4 mouse cellular contexts compared by ENCODE assay signal in genomic region chr5:4168530-4168926, GRCm38 (mm10). TPM values are rescaled to one million over a fixed set of nuclear protein-coding genes. Genes with fewer than 3 reads are reported as not detected.
DNase-seq lines count a peak whose midpoint lies in the region; ATAC-seq and TF ChIP-seq lines count a peak whose summit lies in the region.
"Not testable (repeated sequence)": the region's sequence is repeated elsewhere in the genome, so short reads cannot be mapped to it uniquely, and the experiment has no call there.

No protein-coding gene starts in this region.

- not testable (repeated sequence) for H3K9ac ChIP-seq in hindbrain, embryonic 16.5 days (ENCODE audit: low read depth, low read length); midbrain, embryonic 12.5 days (replicated peaks); midbrain, embryonic 14.5 days (replicated peaks; ENCODE audit: low read length)

- ATAC-seq in hindbrain, embryonic 16.5 days = 0 out of 2 replicates have a peak, but pooled peaks have one; percentile 34
- ATAC-seq in midbrain, embryonic 12.5 days (ENCODE audit: low FRiP score, low read depth) = peak; percentile 65; the same call in 1 of the 2 replicates
- not testable (repeated sequence) for ATAC-seq in midbrain, embryonic 14.5 days (ENCODE audit: low FRiP score, low TSS enrichment)

- not testable (repeated sequence) for TF ChIP-seq CTCF in brain, embryonic 14.5 days (IDR thresholded peaks at IDR 0.05; ENCODE audit: borderline replicate concordance, extremely low read depth, insufficient read depth, insufficient read length)

- not testable (repeated sequence) for H3K27me3 ChIP-seq in hindbrain, embryonic 16.5 days (replicated peaks; ENCODE audit: control insufficient read depth, insufficient read depth, low read length); midbrain, embryonic 12.5 days; midbrain, embryonic 14.5 days (ENCODE audit: control insufficient read depth, insufficient read depth, low read length)

- not testable (repeated sequence) for H3K4me1 ChIP-seq in hindbrain, embryonic 16.5 days (ENCODE audit: control insufficient read depth, insufficient read depth, low read depth, low read length); midbrain, embryonic 12.5 days; midbrain, embryonic 14.5 days (ENCODE audit: control insufficient read depth, insufficient read depth, low read length)

- WGBS in hindbrain, embryonic 16.5 days = 67% methylated on average over 4 of the region's 4 CpGs
- 72% methylated on average over 4 of the region's 4 CpGs for WGBS in midbrain, embryonic 12.5 days
- WGBS in midbrain, embryonic 14.5 days = 58% methylated on average over 4 of the region's 4 CpGs

- not testable (repeated sequence) for H3K36me3 ChIP-seq in hindbrain, embryonic 16.5 days (ENCODE audit: control insufficient read depth, insufficient read depth, low read length); midbrain, embryonic 12.5 days; midbrain, embryonic 14.5 days (ENCODE audit: control insufficient read depth, insufficient read depth, low read length)

- not testable (repeated sequence) for H3K27ac ChIP-seq in hindbrain, embryonic 16.5 days (ENCODE audit: low read depth, low read length); midbrain, embryonic 12.5 days (replicated peaks); midbrain, embryonic 14.5 days (replicated peaks; ENCODE audit: low read depth, low read length)

- TF ChIP-seq POLR2A in brain, embryonic 14.5 days (IDR thresholded peaks at IDR 0.05; ENCODE audit: borderline replicate concordance, extremely low read depth, insufficient read depth, insufficient read length, poor library complexity, severe bottlenecking) = not testable (repeated sequence)

- peak; percentile 6 for DNase-seq in brain, embryonic 14.5 days (ENCODE audit: low read depth)
- peak; percentile 18 for DNase-seq in midbrain, embryonic 14.5 days

- H3K4me3 ChIP-seq in hindbrain, embryonic 16.5 days (ENCODE audit: low read length); midbrain, embryonic 12.5 days; midbrain, embryonic 14.5 days (replicated peaks; ENCODE audit: low read depth, low read length): not testable (repeated sequence)

- not testable (repeated sequence) for H3K4me2 ChIP-seq in hindbrain, embryonic 16.5 days (ENCODE audit: low read length); midbrain, embryonic 12.5 days (replicated peaks); midbrain, embryonic 14.5 days (ENCODE audit: low read length)

- H3K9me3 ChIP-seq in hindbrain, embryonic 16.5 days (ENCODE audit: control insufficient read depth, low read length); midbrain, embryonic 12.5 days; midbrain, embryonic 14.5 days (ENCODE audit: control insufficient read depth, low read length): not testable (repeated sequence)

RNA-seq across cellular contexts. Expression of gene Mterf1b, which starts 23.6 kb away (rescaled TPM):
- polyA plus RNA-seq in brain, embryonic 14.5 days (2012; rRNA removed) = 3.0 TPM in 2 replicates
- 2.1 and 2.2 TPM in 2 replicates for polyA plus RNA-seq in hindbrain, embryonic 16.5 days (2015; fragmentation: Nextera tagmentation; extraction: Ambion mirVana)
- polyA plus RNA-seq in midbrain, embryonic 12.5 days (2016; fragmentation: Nextera tagmentation; extraction: Ambion mirVana) = 3.4 and 4.5 TPM in 2 replicates
- polyA plus RNA-seq in midbrain, embryonic 14.5 days (2014; fragmentation: Nextera tagmentation; extraction: Ambion mirVana) = 2.7 and 3.8 TPM in 2 replicates
